Mouse (Mus musculus) MEL-GATA-1-ER (cell line): ENCODE results near the gene Zyx.

Source experiments
- DNase-seq: peaks from one replicate; pipeline ENCODE4 v3.0.0-alpha.2; 2012; ENCODE audit warnings: low read depth; ENCODE audit errors: extremely low read depth

The Zyx gene

GRCm38 (mm10) chr6:42350021-42350967 lies 864 bp downstream of the Zyx start:
- no peak for DNase-seq

GRCm38 (mm10) chr6:42350968-42351775 lies 1.7 kb downstream of the Zyx start:
- no peak for DNase-seq

GRCm38 (mm10) chr6:42351776-42352485 lies 2.5 kb downstream of the Zyx start:
- no peak for DNase-seq

- DNase-seq, result no peak
These were observed 3.0 kb downstream of the Zyx start for GRCm38 (mm10) chr6:42352486-42352846.

- peak; percentile 95 for DNase-seq
These were observed 3.8 kb downstream of the Zyx start for GRCm38 (mm10) chr6:42353180-42353579.

GRCm38 (mm10) chr6:42354076-42355019 lies 4.9 kb downstream of the Zyx start:
- peak; percentile 62 for DNase-seq

GRCm38 (mm10) chr6:42355366-42355765 lies 5.9 kb downstream of the Zyx start:
- DNase-seq, result no peak

- no peak for DNase-seq
These were observed 6.6 kb downstream of the Zyx start for GRCm38 (mm10) chr6:42355794-42356600.

GRCm38 (mm10) chr6:42356913-42357312 lies 7.5 kb downstream of the Zyx start:
- DNase-seq, result no peak

- no peak for DNase-seq
These were observed 8.5 kb downstream of the Zyx start for GRCm38 (mm10) chr6:42357901-42358300.

GRCm38 (mm10) chr6:42358901-42359300 lies 9.5 kb downstream of the Zyx start:
- no peak for DNase-seq

GRCm38 (mm10) chr6:42359364-42360147 lies 10.1 kb downstream of the Zyx start:
- DNase-seq, result no peak

GRCm38 (mm10) chr6:42360231-42360840 lies 10.9 kb downstream of the Zyx start:
- DNase-seq, result no peak

- no peak for DNase-seq
These were observed 11.8 kb downstream of the Zyx start for GRCm38 (mm10) chr6:42361041-42361895.

- no peak for DNase-seq
These were observed 12.6 kb downstream of the Zyx start for GRCm38 (mm10) chr6:42362074-42362473.

- DNase-seq, result no peak
These were observed 13.1 kb downstream of the Zyx start for GRCm38 (mm10) chr6:42362497-42362896.

- DNase-seq, result no peak
These were observed 13.5 kb downstream of the Zyx start for GRCm38 (mm10) chr6:42362974-42363373.

- DNase-seq, result no peak
These were observed 14.6 kb downstream of the Zyx start for GRCm38 (mm10) chr6:42364066-42364465.
